Mouse (Mus musculus) lung, adult 18-20 months (tissue): ENCODE results near the gene Chd4.
"Not testable (repeated sequence)": the region's sequence is repeated elsewhere in the genome, so short reads cannot be mapped to it uniquely, and the experiment has no call there.

ENCODE experiments used
- DNase-seq, 2 experiments: peaks; one replicate each; pipeline ENCODE4 v3.0.0; 2022; ENCODE audit warnings: mixed read lengths in 2 of 2

The Chd4 gene

DNA sequence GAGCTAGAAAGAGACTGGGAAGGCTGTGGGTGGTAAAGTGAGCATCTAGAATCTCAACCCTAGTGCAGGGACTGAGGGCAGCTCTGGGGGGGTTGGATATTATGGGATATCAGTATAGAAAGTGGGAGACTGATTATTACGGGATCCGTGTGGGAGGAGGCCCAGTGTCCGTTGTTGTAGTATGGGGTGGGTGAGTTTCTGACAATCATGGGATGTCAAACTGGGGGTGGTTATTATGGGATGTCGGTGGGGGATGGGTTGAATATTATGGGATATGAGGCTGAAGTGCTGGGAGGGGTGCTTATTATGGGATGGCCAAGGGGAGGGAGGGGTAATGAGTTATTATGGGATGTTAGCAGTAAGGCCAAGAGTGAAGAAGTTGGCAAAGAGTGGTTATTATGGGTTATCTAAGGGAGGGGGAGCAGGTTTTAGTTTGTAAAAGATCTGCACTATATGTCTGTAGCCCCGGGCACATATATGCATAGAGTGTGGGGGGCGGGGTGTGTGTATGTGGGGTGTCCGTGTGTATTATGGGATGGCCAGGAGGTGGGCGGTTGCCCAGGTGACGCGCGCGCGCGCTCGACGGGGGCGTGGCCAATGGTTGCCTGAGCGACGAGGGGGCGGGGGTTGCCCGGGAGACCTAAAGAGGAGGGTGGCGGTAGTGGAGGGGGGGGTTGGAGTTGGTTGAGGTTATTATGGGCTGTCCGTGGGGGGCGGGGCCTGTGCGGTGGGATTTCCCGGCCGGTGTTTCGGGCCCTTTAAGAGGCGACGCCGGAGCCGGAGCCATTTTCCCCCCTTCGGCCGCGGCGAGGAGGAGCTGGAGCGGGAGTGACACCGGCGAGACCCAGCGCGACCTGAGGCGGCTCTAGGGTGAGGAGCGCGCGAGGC, at the start of gene Chd4:
Gene Chd4, plus strand, starts transcription at position 591 of the 888 bp plus-strand sequence.
- peak; percentile 92 to 95 for DNase-seq

DNA sequence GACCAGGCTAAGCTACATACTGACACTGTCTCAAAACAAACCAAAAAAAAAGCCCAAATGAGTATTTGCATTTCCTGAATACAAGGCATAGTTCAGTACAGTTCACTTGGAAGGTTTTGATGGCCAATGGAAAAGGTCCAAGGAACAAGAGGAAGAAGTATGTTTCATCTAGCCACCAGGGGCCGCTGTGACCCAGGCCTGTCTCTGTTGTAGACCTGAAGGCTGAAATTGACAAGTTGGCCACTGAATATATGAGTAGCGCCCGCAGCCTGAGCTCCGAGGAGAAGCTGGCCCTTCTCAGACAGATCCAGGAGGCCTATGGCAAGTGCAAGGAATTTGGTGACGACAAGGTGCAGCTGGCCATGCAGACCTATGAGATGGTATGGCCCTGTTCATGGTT, 49.1 kb upstream of the Chd4 start:
- DNase-seq: peak; percentile 71 to 74

DNA sequence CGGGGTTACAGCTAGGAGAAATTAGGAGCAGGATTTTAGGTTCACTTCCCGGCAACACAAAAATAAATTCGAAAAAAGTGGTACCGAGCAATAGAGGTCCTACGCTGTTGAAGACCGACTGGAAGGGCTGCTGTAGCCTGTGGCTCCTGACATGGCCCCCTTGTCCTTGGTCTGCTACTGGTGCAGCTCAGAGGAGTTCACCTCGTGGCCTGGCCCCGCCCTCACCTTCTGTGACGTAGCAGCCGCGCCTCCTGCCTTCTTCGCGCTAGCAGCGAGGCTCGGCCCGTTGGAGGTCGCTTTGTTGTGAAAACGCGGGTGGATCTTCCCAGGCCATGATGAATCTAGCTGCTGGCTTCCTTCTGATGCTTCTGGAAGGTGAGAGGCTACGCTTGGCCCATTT, 46.1 kb upstream of the Chd4 start, which contains the start of gene Acrbp:
Gene Acrbp, plus strand, starts transcription at position 12 of the 400 bp plus-strand sequence.
- DNase-seq: no peak

DNA sequence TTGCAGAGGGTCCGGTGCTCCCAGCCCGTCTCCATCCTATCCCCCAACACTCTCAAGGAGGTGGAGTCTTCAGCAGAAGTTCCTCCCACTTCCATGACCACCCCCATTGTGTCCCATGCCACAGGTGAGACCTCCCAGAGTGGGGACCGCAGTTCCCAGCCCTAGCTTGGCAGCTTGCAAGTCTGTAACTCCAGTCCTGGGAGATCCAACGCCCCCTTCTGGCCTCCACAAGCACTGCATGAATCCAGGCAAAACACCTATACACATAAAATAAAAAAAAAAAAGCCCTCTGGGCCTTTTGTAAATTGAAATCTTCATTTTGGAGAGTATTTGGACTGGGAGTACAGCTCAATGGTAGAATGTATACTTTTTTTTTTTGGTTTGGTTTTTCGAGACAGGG, 44.5 kb upstream of the Chd4 start:
- no peak for DNase-seq

DNA sequence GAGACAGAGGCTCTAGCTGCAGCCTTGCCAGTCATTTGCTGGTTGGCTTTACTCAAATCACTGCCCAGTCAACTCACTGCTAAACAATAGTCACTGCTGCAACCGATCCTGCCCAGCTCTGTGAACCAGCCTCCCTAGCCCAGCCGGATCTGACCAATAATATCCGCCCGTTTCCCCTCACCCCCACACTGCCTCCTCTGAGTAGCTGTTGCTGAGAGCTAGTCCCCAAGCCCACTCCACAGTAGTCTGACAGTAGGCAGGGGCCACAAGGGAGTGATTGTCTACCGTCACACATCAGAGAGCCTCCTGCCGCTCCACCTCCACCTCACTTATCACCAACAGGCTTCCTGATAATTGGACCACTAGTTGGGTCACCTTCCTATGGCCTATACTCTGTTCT, 34.3 kb upstream of the Chd4 start:
- no peak for DNase-seq

DNA sequence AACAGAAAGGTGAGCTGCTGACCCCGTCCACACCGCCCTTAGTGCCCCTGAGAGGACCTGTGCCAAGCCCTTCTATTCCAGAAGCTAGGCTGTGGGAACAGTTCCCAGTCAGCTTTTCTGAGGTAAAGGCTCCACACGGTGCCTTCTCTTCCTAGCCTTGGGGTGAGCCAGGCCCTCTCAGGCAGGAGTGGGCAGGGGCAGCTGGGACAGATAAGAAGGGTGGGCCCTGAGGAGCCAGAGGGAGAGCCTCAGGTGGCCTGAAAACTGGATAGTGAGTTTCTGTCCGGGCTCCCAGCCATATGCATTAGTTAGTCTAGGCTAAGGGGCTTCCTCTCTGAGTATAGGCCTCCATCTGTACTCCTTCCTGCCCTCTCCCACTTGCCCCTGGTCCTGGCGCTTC, 33.3 kb upstream of the Chd4 start:
- DNase-seq: no peak

DNA sequence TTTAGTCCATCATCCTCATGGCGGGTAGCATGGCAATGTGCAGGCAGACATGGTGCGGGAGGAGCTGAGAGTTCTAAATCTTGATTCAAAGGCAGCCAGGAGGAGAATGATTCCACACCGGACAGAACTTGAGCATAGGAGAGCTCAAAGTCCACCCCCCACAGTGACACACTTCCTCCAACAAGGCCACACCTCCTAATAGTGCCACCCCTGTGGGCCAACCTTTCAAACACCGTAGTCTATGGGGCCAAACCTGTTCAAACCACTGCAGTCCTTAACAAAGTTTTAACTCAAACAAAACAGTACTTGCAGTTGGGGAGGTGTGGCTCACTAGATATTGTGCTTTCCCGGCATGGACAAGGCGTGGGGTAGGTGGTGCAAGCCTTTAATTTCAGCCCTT, 31.9 kb upstream of the Chd4 start:
- DNase-seq: no peak

DNA sequence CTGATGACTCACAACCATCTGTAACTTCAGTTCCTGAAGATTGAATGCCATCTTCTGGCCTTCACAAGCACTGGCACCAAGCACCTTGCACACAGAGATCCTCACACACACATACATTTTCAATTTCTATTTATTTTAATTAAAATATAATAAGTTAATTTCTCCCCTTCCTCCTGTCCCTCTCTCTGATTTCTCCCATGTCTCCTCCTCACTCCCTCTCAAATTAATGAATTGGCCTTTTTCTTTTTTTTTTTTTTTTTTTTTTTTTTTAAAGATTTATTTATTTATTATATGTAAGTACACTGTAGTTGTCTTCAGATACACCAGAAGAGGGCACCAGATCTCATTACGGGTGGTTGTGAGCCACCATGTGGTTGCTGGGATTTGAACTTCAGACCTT, 30.6 kb upstream of the Chd4 start:
- DNase-seq: not testable (repeated sequence)

DNA sequence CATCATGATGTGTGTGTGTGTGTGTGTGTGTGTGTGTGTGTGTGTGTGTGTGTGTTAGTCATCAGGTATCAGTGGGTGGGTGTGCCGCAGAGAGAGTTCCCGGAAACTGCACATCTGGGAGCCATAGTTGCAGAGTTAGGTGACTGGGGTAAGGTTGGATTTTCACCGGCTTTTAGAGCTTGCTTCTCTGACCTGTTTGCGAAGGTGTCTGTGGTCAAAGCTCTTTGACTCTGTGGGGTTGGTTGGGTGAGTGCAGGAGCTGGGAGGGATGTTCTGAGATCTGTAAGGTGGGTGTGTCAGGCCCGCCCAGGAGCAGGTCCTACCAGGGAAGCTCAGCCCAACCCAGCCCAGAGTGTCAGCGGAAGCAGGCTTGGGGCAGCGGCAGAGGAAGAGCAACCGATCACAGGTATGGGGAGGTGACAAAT, 28.2 kb upstream of the Chd4 start, which contains the start of gene Lpar5:
Gene Lpar5, plus strand, starts transcription at position 350 of the 425 bp plus-strand sequence.
- no peak for DNase-seq

DNA sequence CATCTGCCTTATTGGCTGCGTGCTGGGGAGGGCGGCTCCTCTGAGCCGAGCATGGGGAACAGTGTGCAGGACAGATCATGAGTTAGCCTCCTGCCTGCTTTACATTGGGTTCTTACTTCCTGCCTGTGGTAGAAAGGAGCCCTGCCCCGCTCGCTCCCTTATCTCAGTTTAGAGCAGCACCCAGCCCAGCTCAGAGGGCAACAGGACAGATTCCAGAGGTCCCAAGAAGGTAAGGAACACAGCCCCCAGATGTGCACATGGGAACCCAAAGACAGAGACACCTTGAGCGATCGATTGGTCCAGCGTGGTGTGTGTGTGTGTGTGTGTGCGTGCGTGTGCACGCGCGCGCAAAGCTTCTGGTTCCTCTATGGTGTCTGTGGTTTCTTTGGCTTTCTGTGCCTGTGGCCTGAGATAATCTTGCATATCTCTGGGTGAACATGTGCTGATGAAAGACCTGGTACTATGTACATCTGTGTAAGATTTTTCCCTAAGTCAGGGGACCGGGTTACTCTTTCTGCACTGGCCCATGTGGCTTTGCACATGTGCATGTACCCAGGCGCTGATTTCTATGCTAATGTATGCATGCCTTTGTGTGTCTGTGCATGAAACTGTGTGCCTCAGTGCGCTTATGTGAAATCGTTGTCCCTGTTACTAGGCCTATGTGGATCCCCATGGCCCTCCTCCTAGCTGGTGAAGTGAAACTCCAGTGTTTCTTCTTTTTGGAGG, 24.4 kb upstream of the Chd4 start:
- DNase-seq: peak in 1 of 2 experiments; percentile 27

DNA sequence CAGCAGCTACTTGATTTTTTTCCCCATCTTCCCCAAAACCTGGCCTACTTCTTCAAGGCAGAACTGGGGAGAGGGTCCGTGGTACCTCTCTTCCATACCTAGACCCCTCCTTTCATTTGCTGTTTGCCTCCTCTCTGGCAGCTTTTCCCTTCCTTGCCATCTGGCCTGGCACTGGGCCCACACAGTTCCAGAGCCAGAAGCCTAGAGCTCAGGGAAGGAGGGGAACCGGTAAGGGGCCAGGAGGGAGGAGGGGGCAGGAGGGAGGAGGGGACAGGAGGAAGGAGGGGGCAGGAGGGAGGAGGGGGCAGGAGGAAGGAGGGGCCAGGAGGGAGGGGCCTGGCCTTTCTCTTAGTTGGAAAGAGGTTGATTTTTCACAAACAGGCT, 23.9 kb upstream of the Chd4 start:
- DNase-seq: no peak

DNA sequence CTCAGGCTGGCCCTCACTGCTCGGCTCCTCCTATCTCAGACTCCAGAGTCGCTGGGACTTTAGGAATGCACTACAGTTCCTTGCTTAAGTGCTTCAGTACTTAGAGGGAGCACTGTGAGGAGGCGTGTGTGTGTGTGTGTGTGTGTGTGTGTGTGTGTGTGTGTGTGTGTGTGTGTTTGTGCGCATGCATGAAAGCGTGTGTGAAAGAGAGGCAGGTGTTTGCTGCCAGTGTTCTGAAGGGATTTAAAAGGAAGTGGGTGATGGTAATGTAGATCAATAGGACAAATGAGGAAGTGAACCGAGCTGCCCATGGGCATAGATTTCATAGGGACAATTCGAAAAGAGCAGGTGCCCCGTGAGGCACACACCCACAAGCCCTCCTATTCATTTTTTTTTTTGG, 22.0 kb upstream of the Chd4 start:
- no peak for DNase-seq

DNA sequence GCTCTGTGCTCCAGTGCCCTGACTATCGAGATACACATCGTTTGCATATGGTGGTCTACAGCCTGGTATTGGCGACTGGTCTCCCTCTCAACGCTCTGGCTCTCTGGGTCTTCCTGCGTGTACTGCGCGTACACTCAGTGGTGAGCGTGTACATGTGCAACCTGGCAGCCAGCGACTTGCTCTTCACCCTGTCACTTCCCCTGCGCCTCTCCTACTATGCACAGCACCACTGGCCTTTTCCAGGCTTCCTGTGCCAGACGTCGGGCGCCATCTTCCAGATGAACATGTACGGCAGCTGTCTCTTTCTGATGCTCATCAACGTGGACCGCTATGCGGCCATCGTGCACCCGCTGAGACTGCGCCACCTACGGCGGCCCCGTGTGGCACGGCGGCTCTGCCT, 14.4 kb upstream of the Chd4 start:
- DNase-seq: no peak

DNA sequence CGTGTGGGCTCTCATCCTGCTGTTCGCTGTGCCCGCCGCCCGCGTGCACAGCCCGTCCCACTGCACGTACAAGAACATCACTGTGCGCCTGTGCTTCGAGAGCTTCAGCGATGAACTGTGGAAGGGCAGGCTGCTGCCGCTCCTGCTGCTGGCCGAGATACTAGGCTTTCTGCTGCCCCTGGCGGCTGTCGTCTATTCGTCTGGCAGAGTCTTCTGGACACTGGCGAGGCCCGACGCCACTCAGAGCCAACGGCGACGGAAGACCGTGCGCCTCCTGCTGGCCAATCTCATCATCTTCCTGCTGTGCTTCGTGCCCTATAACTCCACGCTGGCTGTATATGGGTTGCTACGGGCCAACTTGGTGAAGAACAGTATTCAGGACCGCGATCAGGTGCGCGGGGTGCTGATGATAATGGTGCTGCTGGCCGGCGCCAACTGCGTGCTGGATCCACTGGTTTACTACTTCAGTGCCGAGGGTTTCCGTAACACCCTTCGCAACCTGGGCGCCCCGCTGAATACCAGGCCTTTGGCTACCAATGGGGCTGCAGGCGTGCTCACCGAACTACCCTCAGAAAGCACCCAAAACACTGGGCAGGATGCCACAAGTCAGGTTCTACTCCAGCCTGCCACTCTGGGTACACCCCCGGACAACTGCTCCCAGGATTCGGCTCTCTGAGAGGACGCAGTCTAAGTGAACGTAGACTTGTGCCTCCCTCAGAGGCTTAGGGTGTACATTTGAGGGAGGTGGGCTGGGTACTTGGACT, 13.8 kb upstream of the Chd4 start:
- DNase-seq: peak; percentile 89 to 92

DNA sequence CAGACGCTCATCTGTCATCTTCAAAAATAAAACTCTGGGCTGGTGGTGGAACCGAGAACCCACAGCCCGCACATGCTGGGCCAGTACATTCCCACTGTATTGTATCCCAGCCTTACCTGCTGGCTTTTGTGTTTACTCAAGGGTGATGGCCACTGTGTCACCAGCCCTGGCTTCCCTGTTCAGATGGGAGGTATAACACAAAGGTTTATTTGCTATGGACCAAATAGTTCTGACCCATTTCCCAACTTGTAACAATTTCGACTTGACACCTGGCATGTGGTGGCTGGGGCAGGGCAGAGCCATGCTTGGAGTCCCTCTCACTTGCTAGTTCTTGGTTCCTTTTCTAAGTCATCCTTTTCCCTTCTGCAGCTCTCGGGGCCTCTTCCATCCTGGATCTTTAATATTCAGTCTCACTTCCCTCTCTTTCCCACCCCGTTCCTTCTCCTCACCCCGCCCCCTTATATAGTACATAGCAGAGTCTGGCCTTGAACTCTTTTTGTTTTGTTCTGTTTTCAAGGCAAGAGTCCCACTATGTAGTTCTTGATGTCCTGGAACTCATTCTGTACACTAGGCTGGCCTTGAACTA, 12.9 kb upstream of the Chd4 start:
- no peak for DNase-seq

DNA sequence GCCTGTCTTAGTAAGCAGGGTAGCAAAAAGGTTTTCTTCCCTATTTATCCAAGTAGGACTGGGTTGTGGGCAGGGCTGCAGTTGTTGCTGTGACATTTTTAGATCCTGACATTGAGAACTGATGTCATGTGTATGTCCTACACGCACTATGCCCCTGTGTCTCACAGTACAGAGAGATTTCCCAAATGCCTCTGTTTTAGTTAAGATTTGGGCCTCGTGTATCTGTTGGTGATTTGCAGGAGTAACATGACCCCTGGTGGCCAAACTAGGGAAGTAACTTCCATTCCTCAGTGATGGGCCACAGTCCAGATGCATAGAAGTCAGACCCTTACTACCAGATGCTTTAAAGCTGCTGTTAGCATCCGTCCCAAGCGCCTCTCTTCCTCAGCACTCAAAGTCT, 11.4 kb upstream of the Chd4 start:
- DNase-seq: peak; percentile 46 to 65

DNA sequence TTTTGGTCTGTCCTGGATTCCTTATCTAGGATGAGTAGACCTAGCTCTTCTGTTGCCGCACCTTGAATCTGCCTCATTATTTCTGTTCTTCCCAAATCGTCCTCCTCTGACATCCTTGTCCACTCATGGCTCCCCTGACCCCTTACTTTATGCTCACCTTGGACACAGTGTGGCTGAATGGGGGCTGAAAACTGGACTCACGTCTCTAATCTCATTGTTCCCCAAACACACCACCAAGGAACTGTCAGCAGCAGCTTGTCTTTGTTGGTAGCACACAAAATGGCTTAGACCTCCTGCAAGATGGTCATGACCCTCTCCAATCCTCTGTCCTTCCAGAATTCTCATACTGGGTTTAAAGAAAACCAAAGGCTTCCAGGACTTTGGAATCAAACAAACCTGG, 7.8 kb upstream of the Chd4 start:
- DNase-seq: no peak

DNA sequence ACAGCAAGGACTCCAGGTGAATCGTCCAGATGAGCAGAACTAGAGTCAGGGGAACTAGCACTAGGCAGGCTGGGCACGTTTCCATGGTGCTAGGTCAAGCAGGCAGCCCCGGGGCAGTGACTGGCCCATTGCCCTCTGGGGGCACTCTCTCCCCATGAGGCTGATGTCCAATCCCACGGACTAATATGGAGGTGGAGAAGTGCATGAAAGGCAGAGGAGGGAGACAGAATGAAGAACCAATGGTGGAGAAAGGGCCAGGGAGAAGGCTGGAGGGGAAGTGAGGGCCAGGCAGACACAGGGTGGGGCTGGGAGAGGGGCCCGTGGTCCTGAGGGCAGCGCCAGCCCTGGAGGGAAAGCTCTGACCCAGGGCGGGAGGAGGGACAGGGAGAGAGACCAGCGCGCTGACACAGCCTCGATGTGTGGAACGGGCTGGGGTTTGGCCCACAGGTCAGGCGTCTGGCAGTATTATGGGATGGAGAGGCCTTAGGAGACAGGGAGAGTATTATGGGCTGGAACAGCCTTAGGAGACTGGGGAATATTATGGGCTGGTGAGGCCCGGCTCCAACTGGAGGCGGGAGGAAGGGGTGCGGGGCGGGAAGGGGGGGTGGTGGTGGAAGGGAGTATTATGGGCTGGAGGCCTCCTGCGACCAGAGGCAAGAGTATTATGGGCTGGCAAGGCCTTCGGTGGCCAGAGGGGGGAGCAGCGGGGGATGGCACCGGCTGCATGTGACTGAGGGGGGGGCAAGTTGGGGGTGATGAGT, 7.0 kb upstream of the Chd4 start:
- DNase-seq: peak; percentile 75 to 80

DNA sequence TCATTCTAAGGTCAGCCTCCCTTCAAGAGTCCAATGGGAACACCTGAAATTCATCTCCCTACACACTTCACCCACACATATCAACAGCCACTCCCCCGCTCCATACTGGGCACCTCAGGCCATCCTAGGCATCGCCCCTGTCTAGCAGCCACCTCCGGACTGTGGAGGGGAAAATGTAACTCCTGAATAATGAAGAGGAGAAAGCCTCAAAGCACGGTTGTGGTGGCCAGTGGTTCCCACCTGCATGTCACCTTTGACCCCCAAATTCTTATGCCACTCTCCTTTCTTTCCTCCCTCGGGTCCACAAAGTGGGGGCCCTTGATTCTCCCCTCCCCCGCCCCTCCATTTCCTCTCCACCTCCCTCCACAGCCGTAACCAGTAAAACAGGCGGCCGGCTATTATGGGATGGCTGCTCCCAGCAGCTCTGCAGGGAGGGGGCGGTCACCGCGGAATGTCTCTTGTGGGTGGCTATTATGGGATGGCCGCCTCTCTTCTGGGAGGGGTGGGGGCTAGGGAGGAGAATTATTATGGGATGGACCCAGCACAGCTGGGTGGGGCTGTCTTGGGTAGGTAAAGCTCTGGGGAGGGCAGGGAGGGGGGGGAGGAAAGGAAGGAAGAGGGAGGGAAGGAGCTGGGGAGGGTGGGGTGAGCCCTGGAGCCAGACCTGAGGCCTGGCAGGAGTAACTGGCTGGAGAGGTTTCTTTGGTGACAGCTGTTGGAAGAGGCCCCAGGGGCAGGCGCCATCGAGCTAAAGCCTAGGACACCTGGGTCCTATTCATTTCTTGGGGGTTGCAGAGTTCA, 6.1 kb upstream of the Chd4 start:
- peak; percentile 88 to 92 for DNase-seq

DNA sequence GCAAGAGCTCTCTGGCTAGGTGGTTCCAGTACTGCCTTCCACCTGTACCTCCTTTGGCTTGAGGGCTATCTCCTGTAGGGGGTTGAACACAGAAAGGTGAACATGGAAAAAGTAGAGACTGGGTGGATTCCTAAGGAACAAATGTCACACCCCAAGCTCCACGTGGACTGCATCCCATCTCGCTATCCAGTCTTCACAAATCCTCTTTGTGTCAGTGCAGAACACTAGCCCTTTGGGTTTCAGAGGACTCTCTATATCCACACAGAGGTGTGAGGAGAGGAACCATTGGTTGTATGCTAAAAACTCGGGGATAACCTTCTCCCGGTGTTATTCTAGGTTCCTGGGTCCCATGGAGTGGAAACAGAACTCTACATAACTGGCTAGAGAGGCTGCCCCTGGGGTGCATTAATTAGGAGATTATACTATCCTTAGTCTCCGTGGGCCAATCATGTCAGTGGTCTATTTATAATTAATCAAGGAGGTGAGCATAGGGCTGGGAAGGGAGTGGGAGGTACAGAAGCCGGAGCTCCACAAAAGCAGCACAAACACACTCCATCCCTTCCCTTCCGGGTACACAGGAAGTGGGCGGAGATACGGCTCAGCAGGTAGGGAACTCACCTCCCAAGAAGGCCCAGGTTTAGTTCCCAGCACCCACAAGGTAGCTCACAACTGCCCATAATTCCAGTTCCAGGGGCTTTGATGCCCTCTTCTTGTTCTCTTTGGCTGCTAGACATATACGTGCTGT, 5.3 kb upstream of the Chd4 start:
- DNase-seq: no peak
